Mouse (Mus musculus): ENCODE measurements around the gene Prss22. TPM values are rescaled to one million over a fixed set of nuclear protein-coding genes. Genes with fewer than 3 reads are reported as not detected.

The Prss22 gene
- not detected for polyA plus RNA-seq (2017; shearing (Covaris generic))

GRCm38 (mm10) chr17:23997901-23998300 is at the start of gene Prss22:
Gene Prss22 (minus strand): TSS chr17:23998100.

GRCm38 (mm10) chr17:24037844-24038243 is 39.9 kb upstream of the Prss22 start, which contains the start of gene Prss27:
Gene Prss27 (plus strand): TSS chr17:24038144.

GRCm38 (mm10) chr17:23980297-23980909 is 17.5 kb downstream of the Prss22 start, which contains the start of gene Prss30:
Gene Prss30 (minus strand): TSS chr17:23980566.

GRCm38 (mm10) chr17:23955174-23955573 is 42.7 kb downstream of the Prss22 start, which contains the start of gene Sbpl:
Gene Sbpl (minus strand): TSS chr17:23955274.

Other genes with a start within 250 kb of the Prss22 start
- gene Flywch1, start 226.5 kb downstream of the Prss22 start, polyA plus RNA-seq (2017; shearing (Covaris generic)) = 45.2 TPM
- gene Flywch2, start 212.0 kb downstream of the Prss22 start, polyA plus RNA-seq (2017; shearing (Covaris generic)) = 2.8 TPM
- gene Srrm2, start 207.6 kb downstream of the Prss22 start, polyA plus RNA-seq (2017; shearing (Covaris generic)) = 999 TPM
- gene Elob, start 169.0 kb downstream of the Prss22 start, polyA plus RNA-seq (2017; shearing (Covaris generic)) = 592 TPM
- 0.18 TPM for gene Prss33, start 162.0 kb downstream of the Prss22 start, polyA plus RNA-seq (2017; shearing (Covaris generic))
- gene Prss32, start 154.2 kb downstream of the Prss22 start, polyA plus RNA-seq (2017; shearing (Covaris generic)) = not detected
- 2.8 TPM for gene Prss41, start 153.9 kb downstream of the Prss22 start, polyA plus RNA-seq (2017; shearing (Covaris generic))
- not detected for gene Prss21, start 130.0 kb downstream of the Prss22 start, polyA plus RNA-seq (2017; shearing (Covaris generic))
- gene Dcpp1, start 117.2 kb downstream of the Prss22 start, polyA plus RNA-seq (2017; shearing (Covaris generic)) = not detected
- gene Dcpp2, start 117.2 kb downstream of the Prss22 start, polyA plus RNA-seq (2017; shearing (Covaris generic)) = not detected
- not detected for gene Dcpp3, start 80.6 kb downstream of the Prss22 start, polyA plus RNA-seq (2017; shearing (Covaris generic))
- gene Sbp, start 56.4 kb downstream of the Prss22 start, polyA plus RNA-seq (2017; shearing (Covaris generic)) = not detected
- gene Sbpl, start 42.8 kb downstream of the Prss22 start, polyA plus RNA-seq (2017; shearing (Covaris generic)) = not detected
- not detected for gene Prss30, start 17.5 kb downstream of the Prss22 start, polyA plus RNA-seq (2017; shearing (Covaris generic))
- gene Prss27, start 40.0 kb upstream of the Prss22 start, polyA plus RNA-seq (2017; shearing (Covaris generic)) = 0.42 TPM
- 27.8 TPM for gene Kctd5, start 75.4 kb upstream of the Prss22 start, polyA plus RNA-seq (2017; shearing (Covaris generic))
- 46.8 TPM for gene Pdpk1, start 152.8 kb upstream of the Prss22 start, polyA plus RNA-seq (2017; shearing (Covaris generic))
- gene Amdhd2, start 165.7 kb upstream of the Prss22 start, polyA plus RNA-seq (2017; shearing (Covaris generic)) = 42.3 TPM
- 308 TPM for gene Atp6v0c, start 171.6 kb upstream of the Prss22 start, polyA plus RNA-seq (2017; shearing (Covaris generic))
- gene Tbc1d24, start 207.5 kb upstream of the Prss22 start, polyA plus RNA-seq (2017; shearing (Covaris generic)) = 0.80 TPM
- 0.04 TPM for gene Ntn3, start 211.4 kb upstream of the Prss22 start, polyA plus RNA-seq (2017; shearing (Covaris generic))
- 4.0 TPM for gene Tedc2, start 222.8 kb upstream of the Prss22 start, polyA plus RNA-seq (2017; shearing (Covaris generic))

All from CD4-positive, CD25-positive, alpha-beta regulatory T cell (primary cell).